28 mouse cellular contexts compared by ENCODE assay signal in genomic region chr2:58956351-58956750, GRCm38 (mm10).
"Had no signal": no experiment of that assay in that cellular context is flagged by ENCODE, and none has a peak within 500 bp of the region (broad histone marks: within the 10 kb centered on the region; RNA-seq: fewer than 3 reads in every experiment).

No protein-coding gene starts in this region.

- H3K4me1 ChIP-seq: limb, embryonic 10.5 days; limb, embryonic 12.5 days; limb, embryonic 13.5 days; limb, embryonic 15.5 days; liver, embryonic 12.5 days; liver, embryonic 13.5 days; liver, embryonic 15.5 days; lung, embryonic 15.5 days; megakaryocyte, embryonic 14.5 days; midbrain, embryonic 15.5 days; neural tube, embryonic 12.5 days; neural tube, embryonic 13.5 days had no signal

- H3K4me3 ChIP-seq: left cerebral cortex, adult 2 months; limb, embryonic 10.5 days; limb, embryonic 12.5 days; limb, embryonic 13.5 days; limb, embryonic 15.5 days; liver, embryonic 12.5 days; liver, embryonic 13.5 days; liver, embryonic 15.5 days; lung, embryonic 15.5 days; megakaryocyte, embryonic 14.5 days; midbrain, embryonic 15.5 days; myocyte; neural tube, embryonic 12.5 days; neural tube, embryonic 13.5 days had no signal

- H3K9ac ChIP-seq: limb, embryonic 12.5 days; limb, embryonic 13.5 days; limb, embryonic 15.5 days; liver, embryonic 12.5 days; liver, embryonic 13.5 days; liver, embryonic 14.5 days; liver, embryonic 15.5 days; liver, postnatal 0 days; lung, embryonic 14.5 days; lung, embryonic 15.5 days; midbrain, embryonic 15.5 days; neural tube, embryonic 12.5 days; neural tube, embryonic 13.5 days had no signal

- H3K4me2 ChIP-seq: limb, embryonic 12.5 days; limb, embryonic 13.5 days; limb, embryonic 15.5 days; liver, embryonic 11.5 days; liver, embryonic 12.5 days; liver, embryonic 13.5 days; liver, embryonic 15.5 days; lung, embryonic 14.5 days; lung, embryonic 15.5 days; midbrain, embryonic 15.5 days; neural tube, embryonic 12.5 days; neural tube, embryonic 13.5 days had no signal

- DNase-seq: left cerebral cortex, postnatal 4 days; liver; liver, embryonic 13.5 days; liver, postnatal 0 days; lung, adult 18-20 months; lung, adult 2 months; lung, embryonic 14.5 days; lung, postnatal 10 days; lung, postnatal 14 days; lung, postnatal 36 days; lung, postnatal 4 days had no signal

- H3K27ac ChIP-seq: left cerebral cortex, adult 2 months; limb, embryonic 10.5 days; limb, embryonic 12.5 days; limb, embryonic 13.5 days; limb, embryonic 15.5 days; liver, embryonic 12.5 days; liver, embryonic 13.5 days; liver, embryonic 14.5 days; liver, embryonic 15.5 days; lung, embryonic 15.5 days; macrophage; midbrain, embryonic 15.5 days; neural tube, embryonic 12.5 days; neural tube, embryonic 13.5 days had no signal

- H3K27me3 ChIP-seq: limb, embryonic 12.5 days; limb, embryonic 13.5 days; limb, embryonic 15.5 days; liver, embryonic 12.5 days; liver, embryonic 13.5 days; liver, embryonic 15.5 days; lung, embryonic 15.5 days; megakaryocyte, embryonic 14.5 days; midbrain, embryonic 15.5 days; neural tube, embryonic 12.5 days; neural tube, embryonic 13.5 days had no signal

- H3K9me3 ChIP-seq: limb, embryonic 10.5 days; limb, embryonic 12.5 days; limb, embryonic 13.5 days; limb, embryonic 15.5 days; liver, embryonic 12.5 days; liver, embryonic 13.5 days; liver, embryonic 15.5 days; lung, embryonic 15.5 days; megakaryocyte, embryonic 14.5 days; midbrain, embryonic 15.5 days; neural tube, embryonic 12.5 days; neural tube, embryonic 13.5 days had no signal

- H3K36me3 ChIP-seq: limb, embryonic 10.5 days; limb, embryonic 12.5 days; limb, embryonic 13.5 days; limb, embryonic 15.5 days; liver, embryonic 12.5 days; liver, embryonic 13.5 days; liver, embryonic 15.5 days; lung, embryonic 15.5 days; midbrain, embryonic 15.5 days; neural tube, embryonic 12.5 days; neural tube, embryonic 13.5 days had no signal

- ATAC-seq: liver, embryonic 12.5 days; liver, postnatal 0 days; lung, postnatal 0 days; midbrain, embryonic 15.5 days had no signal
